Mouse (Mus musculus) E14TG2a.4 (cell line): ENCODE measurements at regions not wholly inside any gene's neighbourhood (a gene's known extent, or its start where the extent isn't known, plus 50 kb on each side); places are given as distances from the start of the nearest gene placed in this dataset.

Experiments
- CTCF ChIP-seq: conservative IDR thresholded peaks from 2 replicates; pipeline ENCODE4 v1.5.1; 2014; ENCODE audit warnings: low read length
- NANOG ChIP-seq: IDR thresholded peaks from 2 replicates; pipeline ENCODE4 v1.6.1; 2014; ENCODE audit warnings: borderline replicate concordance, low read length, mixed read lengths

- TF ChIP-seq CTCF (no peak), NANOG (no peak)
Measured at GRCm38 (mm10) chr15:97502056-97502455, 203.6 kb downstream of the Rpap3 start.
